Mouse (Mus musculus): Measurements from ENCODE around the gene Mfge8. TPM values are rescaled to one million over a fixed set of nuclear protein-coding genes. Genes with fewer than 3 reads are reported as not detected.
A peak's percentile ranks its signal among the peaks of the same experiment; 100 is the strongest.

Mfge8 gene
- polyA plus RNA-seq, 1 experiment = 191 TPM

- Histone ChIP-seq H3K36me3 (ENCODE audit: control insufficient read depth, insufficient read depth, low read length) (no peaks in the 10 kb centered on the region), H3K4me1 (ENCODE audit: control insufficient read depth, insufficient read depth, low read length) (no peaks in the 10 kb centered on the region; the same call in 1 of the 2 replicates), H3K27me3 (replicated peaks; ENCODE audit: control insufficient read depth, insufficient read depth, low read length) (no peaks in the 10 kb centered on the region), H3K4me3 (ENCODE audit: insufficient read depth, low read depth, low read length) (peak overlapping the region; percentile 95; the same call in 1 of the 2 replicates), H3K27ac (ENCODE audit: insufficient read depth, low read depth, low read length) (no peak overlapping the region)
- peak; percentile 40 for DNase-seq
- TF ChIP-seq CTCF (conservative IDR thresholded peaks at IDR 0.05; ENCODE audit: insufficient read depth, insufficient read length, low read depth, low read length) (no peak), POLR2A (IDR thresholded peaks at IDR 0.05; ENCODE audit: low read depth, low read length) (no peak)
- WGBS = 50% methylated on average over 12 of the region's 12 CpGs
Measured at GRCm38 (mm10) chr7:79147011-79147837, 1.6 kb downstream of the Mfge8 start.

GRCm38 (mm10) chr7:79140897-79141296 lies 8.0 kb downstream of the Mfge8 start:
- H3K4me3 ChIP-seq (ENCODE audit: insufficient read depth, low read depth, low read length) = no peak overlapping the region
- no peaks in the 10 kb centered on the region for H3K27me3 ChIP-seq (replicated peaks; ENCODE audit: control insufficient read depth, insufficient read depth, low read length)
- TF ChIP-seq POLR2A (IDR thresholded peaks at IDR 0.05; ENCODE audit: low read depth, low read length) = no peak
- TF ChIP-seq CTCF (conservative IDR thresholded peaks at IDR 0.05; ENCODE audit: insufficient read depth, insufficient read length, low read depth, low read length) = peak; percentile 89
- H3K4me1 ChIP-seq (ENCODE audit: control insufficient read depth, insufficient read depth, low read length) = no peaks in the 10 kb centered on the region
- 37% methylated on average over 8 of the region's 8 CpGs for whole genome bisulfite sequencing
- no peaks in the 10 kb centered on the region for H3K36me3 ChIP-seq (ENCODE audit: control insufficient read depth, insufficient read depth, low read length)
- DNase-seq = peak; percentile 77
- no peak overlapping the region for H3K27ac ChIP-seq (ENCODE audit: insufficient read depth, low read depth, low read length)

- WGBS = 60% methylated on average over 4 of the region's 4 CpGs
- Histone ChIP-seq H3K4me3 (ENCODE audit: insufficient read depth, low read depth, low read length) (no peak overlapping the region), H3K27ac (ENCODE audit: insufficient read depth, low read depth, low read length) (no peak overlapping the region), H3K36me3 (ENCODE audit: control insufficient read depth, insufficient read depth, low read length) (no peaks in the 10 kb centered on the region), H3K4me1 (ENCODE audit: control insufficient read depth, insufficient read depth, low read length) (no peaks in the 10 kb centered on the region), H3K27me3 (replicated peaks; ENCODE audit: control insufficient read depth, insufficient read depth, low read length) (no peaks in the 10 kb centered on the region)
- no peak for DNase-seq
- no peak for TF ChIP-seq POLR2A (IDR thresholded peaks at IDR 0.05; ENCODE audit: low read depth, low read length)
- no peak for TF ChIP-seq CTCF (conservative IDR thresholded peaks at IDR 0.05; ENCODE audit: insufficient read depth, insufficient read length, low read depth, low read length)
Measured at GRCm38 (mm10) chr7:79139891-79140591, 8.8 kb downstream of the Mfge8 start.

- no peak overlapping the region for H3K4me3 ChIP-seq (ENCODE audit: insufficient read depth, low read depth, low read length)
- no peak for DNase-seq
- no peaks in the 10 kb centered on the region for H3K27me3 ChIP-seq (replicated peaks; ENCODE audit: control insufficient read depth, insufficient read depth, low read length)
- no peak overlapping the region for H3K27ac ChIP-seq (ENCODE audit: insufficient read depth, low read depth, low read length)
- WGBS = 77% methylated on average over 6 of the region's 6 CpGs
- TF ChIP-seq CTCF (conservative IDR thresholded peaks at IDR 0.05; ENCODE audit: insufficient read depth, insufficient read length, low read depth, low read length) = no peak
- TF ChIP-seq POLR2A (IDR thresholded peaks at IDR 0.05; ENCODE audit: low read depth, low read length) = no peak
- no peaks in the 10 kb centered on the region for H3K4me1 ChIP-seq (ENCODE audit: control insufficient read depth, insufficient read depth, low read length)
- no peaks in the 10 kb centered on the region for H3K36me3 ChIP-seq (ENCODE audit: control insufficient read depth, insufficient read depth, low read length)
Measured at GRCm38 (mm10) chr7:79139328-79139824, 9.5 kb downstream of the Mfge8 start.

- H3K36me3 ChIP-seq (ENCODE audit: control insufficient read depth, insufficient read depth, low read length) = no peaks in the 10 kb centered on the region
- 45% methylated on average over 6 of the region's 6 CpGs for WGBS
- H3K27ac ChIP-seq (ENCODE audit: insufficient read depth, low read depth, low read length) = no peak overlapping the region
- H3K4me1 ChIP-seq (ENCODE audit: control insufficient read depth, insufficient read depth, low read length) = no peaks in the 10 kb centered on the region
- no peak overlapping the region for H3K4me3 ChIP-seq (ENCODE audit: insufficient read depth, low read depth, low read length)
- no peaks in the 10 kb centered on the region for H3K27me3 ChIP-seq (replicated peaks; ENCODE audit: control insufficient read depth, insufficient read depth, low read length)
- DNase-seq = no peak
- no peak for TF ChIP-seq POLR2A (IDR thresholded peaks at IDR 0.05; ENCODE audit: low read depth, low read length)
- TF ChIP-seq CTCF (conservative IDR thresholded peaks at IDR 0.05; ENCODE audit: insufficient read depth, insufficient read length, low read depth, low read length) = 0 out of 2 replicates have a peak, but pooled peaks have one; percentile 10
Measured at GRCm38 (mm10) chr7:79133391-79133790, 15.5 kb downstream of the Mfge8 start.

GRCm38 (mm10) chr7:79130843-79131444 lies 17.9 kb downstream of the Mfge8 start, which contains the start of gene Hapln3:
TSS of gene Hapln3 (minus strand) at chr7:79131018.
- TF ChIP-seq CTCF (conservative IDR thresholded peaks at IDR 0.05; ENCODE audit: insufficient read depth, insufficient read length, low read depth, low read length) (no peak), POLR2A (IDR thresholded peaks at IDR 0.05; ENCODE audit: low read depth, low read length) (no peak)
- Histone ChIP-seq H3K27me3 (replicated peaks; ENCODE audit: control insufficient read depth, insufficient read depth, low read length) (no peaks in the 10 kb centered on the region), H3K4me3 (ENCODE audit: insufficient read depth, low read depth, low read length) (peak within 1 kb of the TSS; percentile 5; the same call in 1 of the 2 replicates), H3K4me1 (ENCODE audit: control insufficient read depth, insufficient read depth, low read length) (no peaks in the 10 kb centered on the region), H3K27ac (ENCODE audit: insufficient read depth, low read depth, low read length) (no peak within 1 kb of the TSS), H3K36me3 (ENCODE audit: control insufficient read depth, insufficient read depth, low read length) (no peaks in the 10 kb centered on the region)
- WGBS = 8% methylated on average over 19 of the region's 19 CpGs
- peak; percentile 23 for DNase-seq

Data from kidney, adult 2 months (tissue).